Mouse (Mus musculus) liver, postnatal 0 days (tissue): ENCODE results near the gene Nxnl1.

Source experiments
- CTCF ChIP-seq: sonication (generic); IDR thresholded peaks from 2 replicates; pipeline ENCODE4 v1.5.1; 2016; ENCODE audit warnings: antibody characterized with exemption, low read depth
- EP300 ChIP-seq: IDR thresholded peaks from 2 replicates; pipeline ENCODE4 v1.6.1; 2016; ENCODE audit warnings: antibody characterized with exemption, low read depth, mild to moderate bottlenecking

DNA sequence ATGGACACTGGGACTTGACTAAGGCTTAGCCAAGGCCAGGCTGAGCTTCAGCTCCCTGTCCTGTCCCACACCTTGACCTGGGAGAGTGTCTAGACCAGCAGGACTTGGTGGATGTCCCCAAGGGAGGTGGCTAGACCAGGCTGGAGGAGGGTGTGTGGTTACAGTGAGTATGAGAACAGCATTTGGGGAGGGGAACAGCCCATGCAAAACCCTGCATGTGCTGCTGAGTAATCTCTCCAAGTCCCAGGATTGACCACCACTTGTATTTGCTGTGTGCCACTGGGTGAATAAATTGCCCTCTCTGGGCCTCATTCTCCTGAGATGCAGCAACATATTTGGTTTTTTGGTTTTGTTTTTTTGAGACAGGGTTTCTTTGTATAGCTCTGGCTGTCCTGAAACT is 32.0 kb upstream of the Nxnl1 start:
- TF ChIP-seq CTCF (no peak), EP300 (no peak)
